Mouse (Mus musculus) cortical plate, adult 2 months (tissue): Measurements from ENCODE around the gene Gfod1.

Experiments
- CTCF ChIP-seq: fragments of 200-500 bp; IDR thresholded peaks from 2 replicates; pipeline ENCODE4 v1.5.1; 2011; ENCODE audit warnings: mild to moderate bottlenecking, control low read depth, low read length; ENCODE audit not compliant: insufficient read depth; ENCODE audit errors: extremely low read depth
- POLR2A ChIP-seq: fragments of 200-500 bp; IDR thresholded peaks from 2 replicates; pipeline ENCODE4 v1.6.1; 2011; ENCODE audit warnings: mild to moderate bottlenecking, low read length, control low read depth; ENCODE audit not compliant: insufficient read depth; ENCODE audit errors: extremely low read depth

- no peak for TF ChIP-seq POLR2A
- TF ChIP-seq CTCF = no peak
These were observed 87.8 kb downstream of the Gfod1 start for GRCm38 (mm10) chr13:43215994-43216706.
